Mouse (Mus musculus): ENCODE data around the gene Bcl7a. TPM values are rescaled to one million over a fixed set of nuclear protein-coding genes. Genes with fewer than 3 reads are reported as not detected.

The Bcl7a gene
- total RNA-seq, 4 experiments from 2014 or later = 62.3 to 67.1 (median 64.6) TPM

GRCm38 (mm10) chr5:123326751-123327148 lies 16.9 kb upstream of the Bcl7a start:
- DNase-seq (ENCODE audit: low spot score in 2 of 2) = peak in 1 of 2 experiments; percentile 68

GRCm38 (mm10) chr5:123327686-123328085 lies 15.9 kb upstream of the Bcl7a start:
- no peak for DNase-seq (ENCODE audit: low spot score in 2 of 2)

GRCm38 (mm10) chr5:123333566-123333965 lies 10.1 kb upstream of the Bcl7a start:
- no peak for DNase-seq (ENCODE audit: low spot score in 2 of 2)

GRCm38 (mm10) chr5:123336205-123336961 lies 7.3 kb upstream of the Bcl7a start:
- no peak for DNase-seq (ENCODE audit: low spot score in 2 of 2)

GRCm38 (mm10) chr5:123338463-123338862 lies 5.2 kb upstream of the Bcl7a start:
- peak in 1 of 2 experiments; percentile 49 for DNase-seq (ENCODE audit: low spot score in 2 of 2)

- no peak for DNase-seq (ENCODE audit: low spot score in 2 of 2)
These were observed 961 bp downstream of the Bcl7a start for GRCm38 (mm10) chr5:123344628-123344962.

- peak; percentile 44 to 49 for DNase-seq (ENCODE audit: low spot score in 2 of 2)
These were observed 1.6 kb downstream of the Bcl7a start for GRCm38 (mm10) chr5:123344963-123345852.

- DNase-seq (ENCODE audit: low spot score in 2 of 2) = peak in 1 of 2 experiments; percentile 62
These were observed 2.4 kb downstream of the Bcl7a start for GRCm38 (mm10) chr5:123345853-123346654.

- no peak for DNase-seq (ENCODE audit: low spot score in 2 of 2)
These were observed 3.2 kb downstream of the Bcl7a start for GRCm38 (mm10) chr5:123346701-123347270.

GRCm38 (mm10) chr5:123347985-123348384 lies 4.4 kb downstream of the Bcl7a start:
- no peak for DNase-seq (ENCODE audit: low spot score in 2 of 2)

- no peak for DNase-seq (ENCODE audit: low spot score in 2 of 2)
These were observed 6.8 kb downstream of the Bcl7a start for GRCm38 (mm10) chr5:123350386-123350785.

GRCm38 (mm10) chr5:123355918-123356317 lies 12.3 kb downstream of the Bcl7a start:
- DNase-seq (ENCODE audit: low spot score in 2 of 2) = no peak

- DNase-seq (ENCODE audit: low spot score in 2 of 2) = no peak
These were observed 13.6 kb downstream of the Bcl7a start for GRCm38 (mm10) chr5:123357253-123357652.

GRCm38 (mm10) chr5:123359431-123359830 lies 15.8 kb downstream of the Bcl7a start:
- DNase-seq (ENCODE audit: low spot score in 2 of 2) = no peak

- no peak for DNase-seq (ENCODE audit: low spot score in 2 of 2)
These were observed 19.3 kb downstream of the Bcl7a start for GRCm38 (mm10) chr5:123362911-123363310.

- no peak for DNase-seq (ENCODE audit: low spot score in 2 of 2)
These were observed 20.8 kb downstream of the Bcl7a start for GRCm38 (mm10) chr5:123364302-123364971.

GRCm38 (mm10) chr5:123368869-123369488 lies 25.3 kb downstream of the Bcl7a start:
- no peak for DNase-seq (ENCODE audit: low spot score in 2 of 2)

- no peak for DNase-seq (ENCODE audit: low spot score in 2 of 2)
These were observed 26.4 kb downstream of the Bcl7a start for GRCm38 (mm10) chr5:123370049-123370448.

- DNase-seq (ENCODE audit: low spot score in 2 of 2) = no peak
These were observed 31.6 kb downstream of the Bcl7a start for GRCm38 (mm10) chr5:123375262-123375661.

GRCm38 (mm10) chr5:123375793-123376452 lies 32.3 kb downstream of the Bcl7a start:
- DNase-seq (ENCODE audit: low spot score in 2 of 2) = no peak

Data from left cerebral cortex, adult 8-10 months (tissue).